Mouse (Mus musculus) CH12.LX (cell line): ENCODE results near the gene Mapk8ip1. TPM values are rescaled to one million over a fixed set of nuclear protein-coding genes. Genes with fewer than 3 reads are reported as not detected.

Source experiments
- DNase-seq: peaks from one replicate; pipeline ENCODE4 v3.0.0-alpha.2; 2013; ENCODE audit errors: extremely low read depth
- H3K27ac ChIP-seq: 2 replicates; pipeline ENCODE4 v1.5.1; 2012; ENCODE audit warnings: low read depth, mild to moderate bottlenecking, control low read depth, moderate library complexity; ENCODE audit not compliant: insufficient read depth
- H3K27me3 ChIP-seq: replicated peaks from 2 replicates; pipeline ENCODE3; 2012; ENCODE audit warnings: inconsistent platforms
- H3K36me3 ChIP-seq, 2 experiments: replicated peaks in 1 of 2; 2 replicates each; pipeline versions ENCODE3 to v1.6.1; 2012; ENCODE audit warnings: inconsistent platforms in 1 of 2, low read length in 1 of 2, mild to moderate bottlenecking in 1 of 2, mixed read lengths in 1 of 2, moderate library complexity in 1 of 2; ENCODE audit not compliant: control insufficient read depth in 1 of 2, insufficient read depth in 1 of 2
- H3K4me1 ChIP-seq, 2 experiments: 2 replicates each; pipeline ENCODE4 v1.6.1; 2012; ENCODE audit warnings: inconsistent platforms in 1 of 2, moderate library complexity in 1 of 2; ENCODE audit not compliant: insufficient read depth in 2 of 2, control insufficient read depth in 1 of 2
- H3K4me2 ChIP-seq: 2 replicates; pipeline ENCODE4 v1.6.1; 2012; ENCODE audit warnings: low read depth, mild to moderate bottlenecking, control low read depth; ENCODE audit not compliant: poor library complexity, insufficient read depth, severe bottlenecking
- H3K4me3 ChIP-seq, 3 experiments: fragments of 150-350 bp in 1 of 3; sonication (generic) in 1 of 3; replicated peaks in 1 of 3; 2 replicates each; pipeline versions ENCODE3 to v1.5.1; 2011 to 2012; ENCODE audit warnings: low read depth in 2 of 3, low read length in 2 of 3, mild to moderate bottlenecking in 2 of 3, moderate library complexity in 2 of 3, control low read depth in 1 of 3, improper control_type of control experiment in 1 of 3, inconsistent platforms in 1 of 3, mixed read lengths in 1 of 3; ENCODE audit not compliant: poor library complexity in 1 of 3
- H3K79me2 ChIP-seq: replicated peaks from 2 replicates; pipeline ENCODE4 v1.6.1; 2012; ENCODE audit warnings: mild to moderate bottlenecking, moderate library complexity; ENCODE audit not compliant: control insufficient read depth, poor library complexity, insufficient read depth, severe bottlenecking; ENCODE audit errors: extremely low read depth
- H3K9ac ChIP-seq: 2 replicates; pipeline ENCODE4 v1.6.1; 2012; ENCODE audit warnings: low read depth, mild to moderate bottlenecking, control low read depth, moderate library complexity; ENCODE audit not compliant: insufficient read depth
- H3K9me3 ChIP-seq: replicated peaks from 2 replicates; pipeline ENCODE3; 2012; ENCODE audit warnings: low read length, inconsistent platforms, mixed read lengths
- BHLHE40 ChIP-seq: IDR thresholded peaks from 2 replicates; pipeline ENCODE4 v1.6.1; 2011; ENCODE audit warnings: mild to moderate bottlenecking, low read depth, low read length, improper control_type of control experiment
- CHD2 ChIP-seq: IDR thresholded peaks from 2 replicates; pipeline ENCODE4 v1.6.1; 2011; ENCODE audit warnings: low read length, improper control_type of control experiment
- CTCF ChIP-seq, 2 experiments: IDR thresholded peaks in 1 of 2; conservative IDR thresholded peaks in 1 of 2; 2 replicates each; pipeline ENCODE4 v1.5.1; 2011 to 2012; ENCODE audit warnings: low read depth in 2 of 2, low read length in 2 of 2, improper control_type of control experiment in 1 of 2, inconsistent platforms in 1 of 2, mild to moderate bottlenecking in 1 of 2, moderate library complexity in 1 of 2
- ELF1 ChIP-seq: IDR thresholded peaks from 2 replicates; pipeline ENCODE4 v1.6.1; 2014; ENCODE audit warnings: low read depth, mild to moderate bottlenecking, inconsistent platforms, low read length, improper control_type of control experiment
- ETS1 ChIP-seq: conservative IDR thresholded peaks from 2 replicates; pipeline ENCODE4 v1.6.1; 2012; ENCODE audit warnings: low read depth, mild to moderate bottlenecking, inconsistent platforms, low read length, improper control_type of control experiment, moderate library complexity
- GABPA ChIP-seq: IDR thresholded peaks from 2 replicates; pipeline ENCODE4 v1.6.1; 2012; ENCODE audit warnings: low read depth, low read length, improper control_type of control experiment, inconsistent platforms; ENCODE audit not compliant: insufficient replicate concordance
- HCFC1 ChIP-seq: IDR thresholded peaks from 2 replicates; pipeline ENCODE4 v1.6.1; 2012; ENCODE audit warnings: low read depth, mild to moderate bottlenecking, inconsistent platforms, low read length, improper control_type of control experiment
- MAX ChIP-seq: IDR thresholded peaks from 2 replicates; pipeline ENCODE4 v1.6.1; 2011; ENCODE audit warnings: low read length, improper control_type of control experiment
- NRF1 ChIP-seq: IDR thresholded peaks from 2 replicates; pipeline ENCODE4 v1.6.1; 2014; ENCODE audit warnings: low read depth, mild to moderate bottlenecking, inconsistent platforms, low read length, improper control_type of control experiment, moderate library complexity
- RAD21 ChIP-seq: IDR thresholded peaks from 2 replicates; pipeline ENCODE4 v1.6.1; 2011; ENCODE audit warnings: low read depth, mild to moderate bottlenecking, low read length, improper control_type of control experiment, moderate library complexity
- SMC3 ChIP-seq: IDR thresholded peaks from 2 replicates; pipeline ENCODE4 v1.6.1; 2011; ENCODE audit warnings: low read depth, low read length, improper control_type of control experiment
- TBP ChIP-seq: conservative IDR thresholded peaks from 2 replicates; pipeline ENCODE4 v1.6.1; 2011; ENCODE audit warnings: low read depth, low read length, improper control_type of control experiment
- USF1 ChIP-seq: IDR thresholded peaks from 2 replicates; pipeline ENCODE4 v1.6.1; 2014; ENCODE audit warnings: low read depth, mild to moderate bottlenecking, inconsistent platforms, low read length, improper control_type of control experiment
- USF2 ChIP-seq: conservative IDR thresholded peaks from 2 replicates; pipeline ENCODE4 v1.6.1; 2011; ENCODE audit warnings: low read depth, low read length, improper control_type of control experiment
- ZC3H11A ChIP-seq: IDR thresholded peaks from 2 replicates; pipeline ENCODE4 v1.6.1; 2012; ENCODE audit warnings: low read depth, mild to moderate bottlenecking, inconsistent platforms, low read length, improper control_type of control experiment
- ZMIZ1 ChIP-seq: IDR thresholded peaks from 2 replicates; pipeline ENCODE4 v1.6.1; 2012; ENCODE audit warnings: low read depth, mild to moderate bottlenecking, inconsistent platforms, low read length, improper control_type of control experiment
- dilution Hi-C: fragments of 300-500 bp; cut with MboI; formaldehyde crosslinking; loops from 2 replicates; pipeline ENCODE4 v1.14.3; 2020; ENCODE audit warnings: low sequenced_read_pairs; ENCODE audit not compliant: extremely low pct_unique_long_range_greater_than_20kb, extremely low pct_ligation_motif_present
- in situ Hi-C: fragments of 300-500 bp; cut with MboI; formaldehyde crosslinking; loops from 3 replicates; pipeline ENCODE4 v1.14.3; 2019; ENCODE audit warnings: low sequenced_read_pairs, low pct_ligation_motif_present, low pct_unique_long_range_greater_than_20kb, mixed read lengths
- polyA plus RNA-seq: library from polyadenylated mRNA; unstranded; fragments of >175 nt; gene quantifications from 2 replicates; pipeline ENCODE4 v1.2.1, GENCODE M21; 2012; ENCODE audit warnings: low read depth; ENCODE audit not compliant: insufficient read length
- total RNA-seq, 2 experiments: library from RNA; depleted of rRNA; stranded (reverse); fragments of 300-350 nt in 1 of 2; fragments of >200 nt in 1 of 2; gene quantifications; 2 replicates each; pipeline ENCODE4 v1.2.3; 2012 to 2014

Gene Mapk8ip1
- total and polyA plus RNA-seq, 3 experiments = 5.4 to 13.0 (median 5.5) TPM

GRCm38 (mm10) chr2:92362571-92363228 is 38.4 kb downstream of the Mapk8ip1 start:
- Histone ChIP-seq H3K27ac (no peak overlapping the region), H3K9me3 (no peaks in the 10 kb centered on the region), H3K79me2 (no peaks in the 10 kb centered on the region), H3K9ac (no peak overlapping the region), H3K36me3 (peaks cover 43 to 70% of the 10 kb centered on the region in 2 experiments), H3K4me1 (peaks cover 0 to 3% of the 10 kb centered on the region in 2 experiments; a peak in 1 of 4 replicates), H3K27me3 (no peaks in the 10 kb centered on the region), H3K4me3 (no peak overlapping the region), H3K4me2 (no peak overlapping the region)
- in situ Hi-C loops (no loop called here), dilution Hi-C loops (no loop called here)
- TF ChIP-seq SMC3 (no peak), USF2 (no peak), HCFC1 (no peak), TBP (no peak), ELF1 (no peak), BHLHE40 (no peak), GABPA (no peak), CHD2 (no peak), MAX (no peak), USF1 (no peak), ZC3H11A (no peak), CTCF (conservative IDR thresholded peaks at IDR 0.05 in 1 of 2, IDR thresholded peaks at IDR 0.05 in 1 of 2; ENCODE audit: low read depth in 2 of 2, low read length in 2 of 2) (no peak), RAD21 (no peak), ETS1 (no peak), ZMIZ1 (no peak)
- no peak for DNase-seq

GRCm38 (mm10) chr2:92361795-92362194 is 39.3 kb downstream of the Mapk8ip1 start:
- no peaks in the 10 kb centered on the region for H3K4me1 ChIP-seq
- DNase-seq = no peak
- H3K27ac ChIP-seq = no peak overlapping the region
- H3K4me3 ChIP-seq = no peak overlapping the region
- dilution Hi-C loops (no loop called here), in situ Hi-C loops (no loop called here)
- TF ChIP-seq NRF1 = no peak
- TF ChIP-seq ELF1 = no peak
- no peak overlapping the region for H3K4me2 ChIP-seq
- H3K79me2 ChIP-seq = no peaks in the 10 kb centered on the region
- H3K36me3 ChIP-seq = peaks cover 51 to 79% of the 10 kb centered on the region in 2 experiments
- H3K9me3 ChIP-seq = no peaks in the 10 kb centered on the region
- H3K9ac ChIP-seq = no peak overlapping the region
- no peaks in the 10 kb centered on the region for H3K27me3 ChIP-seq
